Mouse (Mus musculus) heart, adult 11 months (tissue): ENCODE data around the gene Rrp15.

Experiments
- DNase-seq: peaks from one replicate; pipeline ENCODE4 v3.0.0; 2022

The Rrp15 gene

DNA sequence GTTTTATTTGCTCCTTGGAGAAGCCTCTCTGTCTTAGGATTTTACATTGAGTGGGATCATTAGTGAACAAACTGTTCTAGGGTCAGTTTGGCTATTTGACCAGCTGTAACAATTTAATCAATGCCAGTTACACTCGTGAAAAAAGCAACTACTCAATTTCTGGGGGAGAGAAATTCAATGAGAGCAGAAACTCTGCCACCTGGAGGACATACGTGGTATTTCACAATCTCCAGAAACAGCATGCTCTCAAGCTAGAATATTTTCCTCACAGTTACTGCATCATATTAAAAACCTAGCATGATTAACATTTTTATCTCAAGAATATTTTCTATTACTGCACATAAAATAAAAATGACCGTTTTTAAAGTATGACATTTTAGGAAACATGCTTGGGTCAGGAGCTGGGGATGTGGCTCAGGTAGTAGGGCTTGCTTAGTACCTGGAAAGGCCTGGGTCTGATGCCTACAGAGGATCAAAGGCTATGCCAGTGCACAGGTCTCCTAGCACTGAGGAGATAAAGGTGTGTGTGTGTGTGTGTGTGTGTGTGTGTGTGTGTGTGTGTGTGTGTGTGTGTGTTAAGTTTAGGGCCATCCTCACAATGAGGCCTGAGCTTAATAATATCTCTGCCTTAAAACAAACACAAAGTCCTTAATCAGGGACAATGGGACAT lies 36.2 kb downstream of the Rrp15 start:
- DNase-seq, result no peak

- DNase-seq, result peak; percentile 97
These were observed 43.3 kb downstream of the Rrp15 start, which contains the start of gene Tgfb2 for GRCm38 (mm10) chr1:186705915-186706248. Gene Tgfb2 (minus strand): TSS chr1:186705989.

DNA sequence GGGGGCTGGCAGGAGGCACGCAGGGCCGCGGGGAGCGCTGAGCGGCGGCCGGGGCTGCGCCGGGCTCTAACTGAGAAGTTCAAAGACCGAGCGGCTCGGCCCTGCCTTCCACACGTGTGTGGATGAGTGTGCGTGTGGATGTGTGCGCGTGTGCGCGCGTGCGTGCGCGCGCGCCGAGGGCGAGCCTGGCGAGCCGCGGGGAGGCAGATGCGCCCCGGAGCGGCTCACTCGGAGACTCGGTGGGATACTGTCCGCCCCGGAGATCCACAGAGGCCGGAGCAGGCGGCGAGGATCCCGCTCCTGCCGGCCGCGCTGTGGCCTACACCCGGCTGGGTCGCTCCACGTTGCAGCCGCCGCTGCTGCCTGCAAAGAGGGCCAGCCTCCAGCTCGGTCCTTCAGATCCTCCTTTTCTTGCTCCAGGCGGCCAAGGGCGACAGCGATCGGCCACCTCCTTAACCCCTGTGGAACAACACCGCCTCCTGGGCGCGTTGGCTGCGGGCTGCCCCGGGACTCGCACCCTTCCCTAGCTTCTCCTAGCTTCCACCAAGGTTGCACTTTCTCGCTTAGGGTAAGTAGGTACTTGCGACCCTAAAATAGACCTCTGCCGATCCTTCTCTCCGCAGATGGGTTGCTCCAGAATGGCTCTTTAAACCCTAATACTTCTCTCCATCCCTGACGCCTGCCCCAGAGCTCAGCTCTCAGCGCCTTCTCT lies 43.8 kb downstream of the Rrp15 start:
- DNase-seq, result peak; percentile 98

GRCm38 (mm10) chr1:186703980-186704701 lies 45.0 kb downstream of the Rrp15 start:
- DNase-seq, result peak; percentile 93

- DNase-seq, result peak; percentile 91
These were observed 45.7 kb downstream of the Rrp15 start for GRCm38 (mm10) chr1:186703256-186703979.

DNA sequence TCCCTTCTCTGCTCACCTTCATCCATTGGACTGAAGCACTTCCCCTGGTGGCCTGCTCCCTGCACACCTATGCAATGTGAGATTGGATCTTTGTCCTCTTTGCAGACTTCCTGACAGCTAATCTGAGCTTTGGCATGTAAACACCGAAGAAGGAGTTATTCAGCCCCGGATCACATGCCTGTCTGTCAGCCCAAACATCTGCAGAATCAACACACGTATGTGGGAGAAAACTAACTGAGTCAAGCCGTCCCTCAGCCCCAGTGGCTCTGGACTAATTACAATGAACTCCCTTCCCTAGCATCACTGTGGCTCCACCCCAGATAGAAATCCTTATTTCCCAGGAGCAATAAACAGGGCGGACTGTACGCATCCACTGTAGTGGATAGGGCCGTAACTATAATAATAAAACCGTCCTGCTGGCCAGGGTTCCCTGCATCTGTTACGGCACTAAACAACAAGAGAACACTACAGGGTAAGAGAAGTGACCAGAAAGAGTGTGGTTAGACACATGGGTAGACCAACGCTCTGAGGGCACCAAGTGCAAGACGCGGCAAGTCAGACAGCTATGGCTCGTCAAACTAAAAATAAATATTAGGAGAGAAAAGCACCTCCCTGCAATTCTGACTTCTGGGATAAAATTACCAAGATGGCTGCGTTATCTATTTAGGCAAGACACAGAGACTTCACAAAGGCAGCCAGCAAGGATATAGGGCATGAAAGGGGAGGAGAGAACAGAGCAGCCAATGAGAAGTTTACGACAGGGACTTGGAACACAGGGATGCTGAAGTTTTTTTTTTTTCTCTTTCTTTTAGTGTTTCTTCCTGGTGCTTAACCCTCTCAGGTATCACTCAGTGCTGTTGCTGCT lies 46.5 kb downstream of the Rrp15 start:
- peak; percentile 96 for DNase-seq

GRCm38 (mm10) chr1:186701206-186701905 lies 47.8 kb downstream of the Rrp15 start:
- no peak for DNase-seq

- no peak for DNase-seq
These were observed 48.7 kb downstream of the Rrp15 start for GRCm38 (mm10) chr1:186700496-186700895.

- peak; percentile 91 for DNase-seq
These were observed 50.4 kb downstream of the Rrp15 start for GRCm38 (mm10) chr1:186698583-186699338.

- DNase-seq, result no peak
These were observed 52.9 kb downstream of the Rrp15 start for GRCm38 (mm10) chr1:186696231-186696630.

- peak; percentile 97 for DNase-seq
These were observed 53.8 kb downstream of the Rrp15 start for GRCm38 (mm10) chr1:186695361-186695760.

GRCm38 (mm10) chr1:186692370-186692769 lies 56.8 kb downstream of the Rrp15 start:
- DNase-seq, result no peak

GRCm38 (mm10) chr1:186691708-186692107 lies 57.5 kb downstream of the Rrp15 start:
- no peak for DNase-seq

- no peak for DNase-seq
These were observed 65.1 kb downstream of the Rrp15 start for GRCm38 (mm10) chr1:186684041-186684440.

- DNase-seq, result peak; percentile 80
These were observed 66.6 kb downstream of the Rrp15 start for GRCm38 (mm10) chr1:186682606-186683005.

DNA sequence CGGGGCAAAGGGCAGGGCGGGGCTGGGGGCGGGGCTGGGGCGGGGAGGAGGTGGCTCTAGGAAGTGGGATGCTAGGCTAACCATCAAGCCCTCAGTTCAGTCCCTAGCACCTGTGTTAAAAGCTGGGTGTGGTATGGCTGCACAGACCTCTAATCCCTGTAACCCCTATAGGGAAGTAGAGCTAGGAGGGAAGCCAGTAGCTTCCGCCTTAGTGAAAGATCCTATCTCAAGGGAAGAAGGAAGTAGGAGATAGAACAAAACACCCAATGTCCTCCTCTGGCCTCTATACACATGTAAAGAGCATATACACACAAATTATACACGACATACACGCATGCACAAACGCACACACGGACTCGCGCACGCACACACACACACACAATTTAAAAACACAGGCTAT lies 71.5 kb downstream of the Rrp15 start:
- no peak for DNase-seq

DNA sequence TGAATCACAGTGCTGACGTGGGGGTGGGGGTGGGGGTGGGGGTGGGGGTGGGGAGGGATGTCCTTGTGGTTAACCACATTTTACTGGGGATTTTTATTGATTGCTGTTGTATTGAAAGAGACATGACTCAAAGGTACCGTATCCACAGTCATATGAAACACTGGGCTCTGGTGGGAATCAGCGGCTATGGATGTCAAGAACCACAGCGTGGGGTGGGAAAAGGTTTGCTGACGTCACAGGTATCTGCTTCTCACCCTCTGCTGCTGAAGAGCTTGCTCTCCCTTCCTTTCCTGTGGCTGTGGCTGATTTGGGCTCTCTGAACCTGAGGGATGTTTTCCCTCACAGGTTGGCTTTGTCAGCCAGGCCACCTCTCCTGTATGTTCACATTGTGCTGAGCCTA lies 73.0 kb downstream of the Rrp15 start:
- no peak for DNase-seq

- no peak for DNase-seq
These were observed 73.9 kb downstream of the Rrp15 start for GRCm38 (mm10) chr1:186675263-186675662.

DNA sequence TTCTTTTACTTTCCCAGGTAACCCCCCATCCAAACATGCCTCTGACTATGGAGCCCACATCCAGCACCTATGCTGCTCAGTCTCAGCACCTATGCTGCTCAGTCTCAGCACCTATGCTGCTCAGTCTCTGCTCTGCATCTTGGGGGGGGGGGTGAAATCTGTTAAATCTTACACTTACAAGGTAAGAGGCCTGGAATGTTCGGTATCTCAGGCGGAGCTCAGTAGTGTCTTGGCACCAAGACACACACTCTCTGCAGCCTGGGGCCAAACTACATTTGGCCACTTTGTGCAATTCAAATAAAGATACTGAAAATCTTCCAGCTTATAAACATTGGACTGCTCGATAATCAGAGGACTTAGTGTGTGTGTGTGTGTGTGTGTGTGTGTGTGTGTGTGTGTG lies 74.5 kb downstream of the Rrp15 start:
- DNase-seq, result no peak

- DNase-seq, result no peak
These were observed 76.0 kb downstream of the Rrp15 start for GRCm38 (mm10) chr1:186673166-186673565.
